Mouse (Mus musculus) kidney, postnatal 0 days (tissue): Measurements from ENCODE around the gene Hibadh. TPM values are rescaled to one million over a fixed set of nuclear protein-coding genes. Genes with fewer than 3 reads are reported as not detected.

Experiments
- ATAC-seq: fragments of 200-750 bp; cut with Nextera tagmentation; replicated peaks from 2 replicates; pipeline ENCODE4 v1.8.0; 2017; ENCODE audit warnings: low read depth, moderate number of reproducible peaks, moderate TSS enrichment, moderate library complexity; ENCODE audit not compliant: low FRiP score
- DNase-seq: peaks from one replicate; pipeline ENCODE4 v3.0.0-alpha.2; 2016; ENCODE audit warnings: low spot score
- H3K27ac ChIP-seq: fragments of 300-500 bp; sonication (generic); 2 replicates; pipeline ENCODE4 v1.5.1; 2014; ENCODE audit warnings: mild to moderate bottlenecking
- H3K27me3 ChIP-seq: fragments of 300-500 bp; sonication (generic); 2 replicates; pipeline ENCODE4 v1.6.1; 2014; ENCODE audit warnings: low read length, mixed read lengths; ENCODE audit not compliant: insufficient read depth
- H3K36me3 ChIP-seq: fragments of 300-500 bp; sonication (generic); 2 replicates; pipeline ENCODE4 v1.6.1; 2014; ENCODE audit warnings: low read length, mixed read lengths; ENCODE audit not compliant: insufficient read depth
- H3K4me1 ChIP-seq: fragments of 300-500 bp; sonication (generic); replicated peaks from 2 replicates; pipeline ENCODE4 v1.6.1; 2014; ENCODE audit warnings: antibody characterized with exemption, low read length, mixed read lengths; ENCODE audit not compliant: insufficient read depth
- H3K4me2 ChIP-seq: fragments of 300-500 bp; sonication (generic); 2 replicates; pipeline ENCODE4 v1.6.1; 2014; ENCODE audit warnings: mild to moderate bottlenecking, low read length, moderate library complexity, mixed read lengths
- H3K4me3 ChIP-seq: fragments of 300-500 bp; sonication (generic); replicated peaks from 2 replicates; pipeline ENCODE4 v1.5.1; 2014; ENCODE audit warnings: low read depth, low read length
- H3K9ac ChIP-seq: fragments of 300-500 bp; sonication (generic); 2 replicates; pipeline ENCODE4 v1.6.1; 2014; ENCODE audit warnings: low read depth, low read length
- H3K9me3 ChIP-seq: fragments of 300-500 bp; sonication (generic); replicated peaks from 2 replicates; pipeline ENCODE4 v1.6.1; 2016; ENCODE audit warnings: low read length, inconsistent platforms, mixed read lengths
- CTCF ChIP-seq: IDR thresholded peaks from 2 replicates; pipeline ENCODE4 v1.5.1; 2016; ENCODE audit warnings: antibody characterized with exemption, low read depth, mild to moderate bottlenecking, moderate library complexity
- WGBS: fragments of 180-500 bp; shearing (Covaris S2); extraction: QIAGEN DNeasy Blood & Tissue Kit; methylation state at CpG from one replicate; pipeline ENCODE4 v1.1.7; 2014; 5-methylcytosine and 5-hydroxymethylcytosine counted together
- polyA plus RNA-seq: library from polyadenylated mRNA; unstranded; fragments of >200 nt; fragmentation: Nextera tagmentation; extraction: Ambion mirVana; gene quantifications from 2 replicates; pipeline ENCODE4 v1.2.1, GENCODE M21; 2015

Hibadh gene
- polyA plus RNA-seq, 1 experiment from 2014 or later = 217 TPM

- no peaks in the 10 kb centered on the region for H3K9me3 ChIP-seq
- no peak for ATAC-seq
- H3K36me3 ChIP-seq = no peaks in the 10 kb centered on the region
- 20% methylated on average over 4 of the region's 4 CpGs for whole genome bisulfite sequencing
- H3K4me1 ChIP-seq = no peaks in the 10 kb centered on the region
- TF ChIP-seq CTCF = no peak
- H3K4me2 ChIP-seq = no peak overlapping the region
- no peak overlapping the region for H3K27ac ChIP-seq
- no peak for DNase-seq
- no peaks in the 10 kb centered on the region for H3K27me3 ChIP-seq
- H3K4me3 ChIP-seq = no peak overlapping the region
- H3K9ac ChIP-seq = no peak overlapping the region
Observed at GRCm38 (mm10) chr6:52513876-52514405, 126.2 kb downstream of the Hibadh start.

DNA sequence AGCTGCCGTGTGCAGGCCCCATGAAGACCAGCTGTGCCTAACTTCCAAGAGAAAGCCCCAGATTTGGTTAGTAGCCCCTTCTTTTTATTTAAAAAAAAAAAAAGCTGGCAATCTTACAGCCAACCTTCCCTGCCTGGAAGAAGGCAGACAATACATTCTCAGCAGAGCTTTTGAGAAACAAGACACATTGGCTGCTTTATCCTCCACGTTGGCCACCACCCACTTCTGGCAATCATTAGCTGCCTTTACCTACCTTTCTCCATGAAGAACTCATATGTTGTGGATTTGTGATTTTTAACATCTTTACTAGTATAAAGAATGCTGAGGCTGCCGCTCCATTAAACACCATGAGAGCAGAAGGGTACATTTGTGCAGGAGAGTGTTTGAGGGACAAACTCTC is 131.4 kb downstream of the Hibadh start:
- 91% methylated on average over 3 of the region's 3 CpGs for WGBS
- Histone ChIP-seq H3K4me3 (no peak overlapping the region), H3K36me3 (no peaks in the 10 kb centered on the region), H3K27ac (no peak overlapping the region), H3K9ac (no peak overlapping the region), H3K9me3 (no peaks in the 10 kb centered on the region), H3K4me2 (no peak overlapping the region), H3K27me3 (no peaks in the 10 kb centered on the region), H3K4me1 (no peaks in the 10 kb centered on the region)
- no peak for TF ChIP-seq CTCF
- DNase-seq (no peak), ATAC-seq (no peak)

GRCm38 (mm10) chr6:52507946-52508345 is 132.2 kb downstream of the Hibadh start:
- WGBS = 76% methylated on average over 7 of the region's 7 CpGs
- no peak for ATAC-seq

DNA sequence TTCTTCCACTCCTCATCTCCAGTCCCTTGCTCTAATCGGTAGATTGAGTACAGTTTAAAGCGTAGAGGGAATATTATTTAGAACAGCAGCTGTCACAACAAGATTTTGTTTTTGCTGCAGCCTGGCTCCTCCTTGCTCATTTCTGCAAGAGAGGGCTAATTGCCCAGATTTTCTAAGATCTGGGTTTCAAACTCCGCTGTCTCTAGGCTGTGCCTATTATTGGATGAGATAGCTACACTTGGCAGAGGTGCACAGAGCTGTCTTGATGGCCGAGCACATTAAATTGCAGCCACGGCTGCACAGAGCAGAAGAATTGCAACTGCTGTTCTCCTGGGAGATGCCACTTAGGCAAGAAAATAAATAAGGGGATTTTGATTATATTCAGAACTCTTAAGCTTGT is 133.0 kb downstream of the Hibadh start:
- Histone ChIP-seq H3K9me3 (no peaks in the 10 kb centered on the region), H3K4me2 (no peak overlapping the region), H3K27ac (no peak overlapping the region), H3K4me3 (no peak overlapping the region), H3K4me1 (no peaks in the 10 kb centered on the region), H3K9ac (no peak overlapping the region), H3K36me3 (no peaks in the 10 kb centered on the region), H3K27me3 (no peaks in the 10 kb centered on the region)
- WGBS = 50% methylated on average over 5 of the region's 5 CpGs
- DNase-seq = peak; percentile 33
- TF ChIP-seq CTCF = no peak
- ATAC-seq = no peak

More at GRCm38 (mm10) chr6:52507946-52508345, 132.2 kb downstream of the Hibadh start:
- H3K27ac ChIP-seq = no peak overlapping the region
- H3K9ac ChIP-seq = no peak overlapping the region
- TF ChIP-seq CTCF = no peak
- no peaks in the 10 kb centered on the region for H3K4me1 ChIP-seq
- H3K9me3 ChIP-seq = no peaks in the 10 kb centered on the region
- no peaks in the 10 kb centered on the region for H3K36me3 ChIP-seq
- no peaks in the 10 kb centered on the region for H3K27me3 ChIP-seq
- H3K4me3 ChIP-seq = no peak overlapping the region
- no peak overlapping the region for H3K4me2 ChIP-seq
- no peak for DNase-seq

GRCm38 (mm10) chr6:52505777-52506755 is 134.1 kb downstream of the Hibadh start:
- no peak overlapping the region for H3K4me2 ChIP-seq
- no peak overlapping the region for H3K27ac ChIP-seq
- no peaks in the 10 kb centered on the region for H3K27me3 ChIP-seq
- no peak overlapping the region for H3K9ac ChIP-seq
- no peak overlapping the region for H3K4me3 ChIP-seq
- no peak for TF ChIP-seq CTCF
- 88% methylated on average over 9 of the region's 9 CpGs for WGBS
- H3K4me1 ChIP-seq = no peaks in the 10 kb centered on the region
- ATAC-seq (no peak), DNase-seq (no peak)
- no peaks in the 10 kb centered on the region for H3K36me3 ChIP-seq
- H3K9me3 ChIP-seq = no peaks in the 10 kb centered on the region

DNA sequence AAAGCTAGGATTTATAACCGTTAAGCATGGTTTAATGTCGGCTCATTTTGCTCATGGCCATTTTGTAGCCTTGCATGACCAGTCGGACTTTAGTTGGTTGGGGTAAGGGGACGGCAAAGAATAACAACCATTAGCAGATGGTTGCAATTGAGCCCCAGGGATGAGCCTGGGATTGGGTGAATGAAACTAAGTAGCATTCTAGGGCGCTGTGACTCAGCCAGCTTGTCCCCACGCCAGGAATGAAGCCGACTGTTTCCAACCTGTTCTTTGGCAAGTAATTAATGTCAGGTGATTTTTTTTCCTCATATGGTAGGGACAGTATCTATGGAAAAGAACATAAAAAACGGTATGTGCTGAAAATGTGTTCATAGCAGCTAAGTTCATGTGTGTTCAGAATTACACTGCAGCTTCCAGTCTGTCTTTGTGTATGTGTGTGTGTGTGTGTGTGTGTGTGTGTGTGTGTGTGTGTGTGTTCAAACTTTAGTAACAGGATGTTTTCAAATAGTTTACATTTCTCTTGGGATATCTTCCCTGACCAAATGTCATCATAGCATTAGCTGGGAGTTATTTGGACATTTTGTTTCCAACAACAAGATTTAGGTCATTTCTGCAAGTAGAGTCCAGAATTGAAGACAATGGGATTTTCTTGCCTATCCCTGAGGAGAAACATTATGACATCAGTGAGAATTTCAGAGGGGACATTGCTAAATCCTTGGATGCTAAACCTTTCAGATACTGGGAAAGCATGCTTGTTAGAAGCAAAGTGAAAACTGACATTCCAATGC is 135.3 kb downstream of the Hibadh start:
- no peak overlapping the region for H3K4me2 ChIP-seq
- no peak overlapping the region for H3K27ac ChIP-seq
- no peaks in the 10 kb centered on the region for H3K36me3 ChIP-seq
- no peak for ATAC-seq
- no peak for TF ChIP-seq CTCF
- no peaks in the 10 kb centered on the region for H3K9me3 ChIP-seq
- no peaks in the 10 kb centered on the region for H3K4me1 ChIP-seq
- peak; percentile 61 for DNase-seq
- no peaks in the 10 kb centered on the region for H3K27me3 ChIP-seq
- H3K9ac ChIP-seq = no peak overlapping the region
- WGBS = 65% methylated on average over 8 of the region's 8 CpGs
- H3K4me3 ChIP-seq = no peak overlapping the region
